Comparison of ENCODE assay signal across 9 mouse cellular contexts in genomic region chr17:80174699-80175385, GRCm38 (mm10). TPM values are rescaled to one million over a fixed set of nuclear protein-coding genes. Genes with fewer than 3 reads are reported as not detected.
DNase-seq lines count a peak whose midpoint lies in the region; ATAC-seq lines count a peak whose summit lies in the region.
"Had no signal": no experiment of that assay in that cellular context is flagged by ENCODE, and none has a peak within 500 bp of the region (broad histone marks: within the 10 kb centered on the region; RNA-seq: fewer than 3 reads in every experiment).

No protein-coding gene starts in this region.

- H3K4me1 ChIP-seq in heart, embryonic 14.5 days (ENCODE audit: control insufficient read depth in 2 of 2, insufficient read depth in 2 of 2, low read length in 2 of 2) = peaks cover 0 to 3% of the 10 kb centered on the region in 2 experiments; a peak in 1 of 4 replicates
- H3K4me1 ChIP-seq in midbrain, embryonic 10.5 days = peaks cover 10% of the 10 kb centered on the region
- H3K4me1 ChIP-seq in midbrain, embryonic 16.5 days (ENCODE audit: control insufficient read depth, insufficient read depth, low read length) = no peaks in the 10 kb centered on the region

- no peaks in the 10 kb centered on the region for H3K9me3 ChIP-seq in heart, embryonic 14.5 days (ENCODE audit: control insufficient read depth, low read length)
- H3K9me3 ChIP-seq in midbrain, embryonic 10.5 days (replicated peaks) = no peaks in the 10 kb centered on the region
- H3K9me3 ChIP-seq in midbrain, embryonic 16.5 days (replicated peaks; ENCODE audit: control insufficient read depth, low read length, poor library complexity, severe bottlenecking) = no peaks in the 10 kb centered on the region

- H3K4me3 ChIP-seq in heart, embryonic 14.5 days (ENCODE audit: control insufficient read depth in 1 of 2, insufficient read depth in 1 of 2, low read depth in 1 of 2, low read length in 2 of 2) = no peak overlapping the region
- no peak overlapping the region for H3K4me3 ChIP-seq in midbrain, embryonic 10.5 days
- no peak overlapping the region for H3K4me3 ChIP-seq in midbrain, embryonic 16.5 days (ENCODE audit: low read depth, low read length)
- H3K4me3 ChIP-seq: left cerebral cortex, adult 2 months had no signal

- DNase-seq in heart, adult 9 months (ENCODE audit: low spot score in 2 of 2) = no peak
- peak; percentile 31 for DNase-seq in midbrain, embryonic 10.5 days (ENCODE audit: low spot score)
- peak; percentile 64 for DNase-seq in thymus, postnatal 14 days
- DNase-seq in left cerebral cortex, postnatal 10 days (ENCODE audit: extremely low spot score in 1 of 2, low spot score in 2 of 2) = no peak
- DNase-seq in adrenal gland, postnatal 10 days = no peak

- no peaks in the 10 kb centered on the region for H3K27me3 ChIP-seq in heart, embryonic 14.5 days (ENCODE audit: control insufficient read depth, insufficient read depth, low read length)
- no peaks in the 10 kb centered on the region for H3K27me3 ChIP-seq in midbrain, embryonic 10.5 days (ENCODE audit: low read depth, poor library complexity, severe bottlenecking)
- H3K27me3 ChIP-seq in midbrain, embryonic 16.5 days (ENCODE audit: control insufficient read depth, insufficient read depth, low read depth, low read length) = no peaks in the 10 kb centered on the region

- no peaks in the 10 kb centered on the region for H3K36me3 ChIP-seq in heart, embryonic 14.5 days (ENCODE audit: control insufficient read depth, insufficient read depth, low read length)
- H3K36me3 ChIP-seq in midbrain, embryonic 10.5 days = no peaks in the 10 kb centered on the region
- H3K36me3 ChIP-seq in midbrain, embryonic 16.5 days (ENCODE audit: control insufficient read depth, insufficient read depth, low read length) = no peaks in the 10 kb centered on the region

- 71% methylated on average over 19 of the region's 19 CpGs for WGBS in heart, embryonic 14.5 days
- 78% methylated on average over 19 of the region's 19 CpGs for WGBS in midbrain, embryonic 10.5 days
- WGBS in midbrain, embryonic 16.5 days = 78% methylated on average over 19 of the region's 19 CpGs

- H3K9ac ChIP-seq in heart, embryonic 14.5 days (ENCODE audit: low read length) = no peak overlapping the region
- H3K9ac ChIP-seq in midbrain, embryonic 16.5 days (ENCODE audit: low read depth, low read length) = no peak overlapping the region

- intact Hi-C loops in left cerebral cortex, postnatal 10 days (cut with DNase I) = no loop called here

- H3K4me2 ChIP-seq in heart, embryonic 14.5 days (ENCODE audit: low read length) = no peak overlapping the region
- H3K4me2 ChIP-seq in midbrain, embryonic 16.5 days (ENCODE audit: low read length) = no peak overlapping the region

- H3K27ac ChIP-seq in heart, embryonic 14.5 days (replicated peaks in 1 of 2; ENCODE audit: control insufficient read depth in 1 of 2, insufficient read depth in 1 of 2, low read depth in 2 of 2, low read length in 2 of 2) = no peak overlapping the region
- H3K27ac ChIP-seq in midbrain, embryonic 10.5 days (replicated peaks) = peak overlapping the region; percentile 59; the same call in 1 of the 2 replicates
- H3K27ac ChIP-seq in midbrain, embryonic 16.5 days (ENCODE audit: low read length) = no peak overlapping the region
- H3K27ac ChIP-seq: left cerebral cortex, adult 2 months had no signal

- 0 out of 2 replicates have a peak, but pooled peaks have one; percentile 21 for ATAC-seq in heart, embryonic 14.5 days (ENCODE audit: insufficient number of reproducible peaks, insufficient read depth, low FRiP score, low read depth)
- ATAC-seq in midbrain, embryonic 16.5 days = no peak
- 0 out of 2 replicates have a peak, but pooled peaks have one; percentile 38 for ATAC-seq in erythroblast, adult 5-6 weeks (replicated peaks; ENCODE audit: low FRiP score, poor library complexity, severe bottlenecking)

RNA-seq across cellular contexts. Expression of gene Srsf7, which starts 32.3 kb away (rescaled TPM):
- polyA plus RNA-seq in heart, embryonic 14.5 days (2014; fragmentation: Nextera tagmentation; extraction: Ambion mirVana) = 275 and 276 TPM in 2 replicates
- polyA plus RNA-seq in midbrain, embryonic 10.5 days (2016; fragmentation: Nextera tagmentation; extraction: Ambion mirVana) = 795 and 858 TPM in 2 replicates
- 395 and 441 TPM in 2 replicates for polyA plus RNA-seq in midbrain, embryonic 16.5 days (2015; fragmentation: Nextera tagmentation; extraction: Ambion mirVana)
- 90.1 and 116 TPM in 2 replicates for total RNA-seq in erythroblast, adult 5-6 weeks (2015; ENCODE audit: low replicate concordance)
- 89.8 and 90.9 TPM in 2 replicates for total RNA-seq in erythroblast, adult 5-6 weeks (2017; ENCODE audit: low replicate concordance)
- total RNA-seq in left cerebral cortex, postnatal 10 days (2021) = 100 to 1,000 TPM; 108 to 120 TPM
- total RNA-seq in adrenal gland, postnatal 10 days (2021) = 100 to 1,000 TPM; 101 to 117 TPM

RNA-seq across cellular contexts. Expression of gene Ttc39d, which starts 32.4 kb away (rescaled TPM):
- polyA plus RNA-seq in heart, embryonic 14.5 days (2014; fragmentation: Nextera tagmentation; extraction: Ambion mirVana) = 0.11 and 0.16 TPM in 2 replicates
- polyA plus RNA-seq in midbrain, embryonic 10.5 days (2016; fragmentation: Nextera tagmentation; extraction: Ambion mirVana) = 0.06 and 0.19 TPM in 2 replicates
- 0.11 and 0.30 TPM in 2 replicates for polyA plus RNA-seq in midbrain, embryonic 16.5 days (2015; fragmentation: Nextera tagmentation; extraction: Ambion mirVana)
- total RNA-seq in erythroblast, adult 5-6 weeks (2015; ENCODE audit: low replicate concordance) = not detected in 2 replicates
- not detected in 2 replicates for total RNA-seq in erythroblast, adult 5-6 weeks (2017; ENCODE audit: low replicate concordance)
- total RNA-seq in left cerebral cortex, postnatal 10 days (2021) = under 1 TPM; 0.17 to 0.18 TPM
- not detected for total RNA-seq in adrenal gland, postnatal 10 days (2021)

RNA-seq across cellular contexts. Expression of gene Galm, which starts 47.6 kb away (rescaled TPM):
- 10.7 and 13.7 TPM in 2 replicates for polyA plus RNA-seq in heart, embryonic 14.5 days (2014; fragmentation: Nextera tagmentation; extraction: Ambion mirVana)
- 8.1 and 9.9 TPM in 2 replicates for polyA plus RNA-seq in midbrain, embryonic 10.5 days (2016; fragmentation: Nextera tagmentation; extraction: Ambion mirVana)
- 1.4 and 2.0 TPM in 2 replicates for polyA plus RNA-seq in midbrain, embryonic 16.5 days (2015; fragmentation: Nextera tagmentation; extraction: Ambion mirVana)
- total RNA-seq in erythroblast, adult 5-6 weeks (2015; ENCODE audit: low replicate concordance) = 2.1 and 7.5 TPM in 2 replicates
- total RNA-seq in erythroblast, adult 5-6 weeks (2017; ENCODE audit: low replicate concordance) = 0.84 and 1.7 TPM in 2 replicates
- 1 to 10 TPM; 1.7 to 2.4 TPM for total RNA-seq in left cerebral cortex, postnatal 10 days (2021)
- 10 to 100 TPM; 24.7 to 32.1 TPM for total RNA-seq in adrenal gland, postnatal 10 days (2021)

RNA-seq across cellular contexts. Expression of gene Gemin6, which starts 49.4 kb away (rescaled TPM):
- 23.5 and 27.0 TPM in 2 replicates for polyA plus RNA-seq in heart, embryonic 14.5 days (2014; fragmentation: Nextera tagmentation; extraction: Ambion mirVana)
- polyA plus RNA-seq in midbrain, embryonic 10.5 days (2016; fragmentation: Nextera tagmentation; extraction: Ambion mirVana) = 50.6 and 66.2 TPM in 2 replicates
- 17.2 and 18.2 TPM in 2 replicates for polyA plus RNA-seq in midbrain, embryonic 16.5 days (2015; fragmentation: Nextera tagmentation; extraction: Ambion mirVana)
- 2.9 and 5.6 TPM in 2 replicates for total RNA-seq in erythroblast, adult 5-6 weeks (2015; ENCODE audit: low replicate concordance)
- 1.8 and 12.3 TPM in 2 replicates for total RNA-seq in erythroblast, adult 5-6 weeks (2017; ENCODE audit: low replicate concordance)
- 1 to 10 TPM; 5.8 to 6.6 TPM for total RNA-seq in left cerebral cortex, postnatal 10 days (2021)
- 1 to 10 TPM; 8.3 to 8.7 TPM for total RNA-seq in adrenal gland, postnatal 10 days (2021)

Comparison
In these comparisons a context has a peak if more than half of its experiments do, and no peak if none do; other contexts are left out.
1. DNase-seq: peak in midbrain, embryonic 10.5 days (single experiment) and thymus, postnatal 14 days (single experiment); none in heart, adult 9 months (0 of 2), left cerebral cortex, postnatal 10 days (0 of 2) and adrenal gland, postnatal 10 days (single experiment).